Mouse (Mus musculus) mouse embryonic stem cell (cell line): ENCODE data around the gene Dhrs4.

Experiments used
- in situ Hi-C, 2 experiments: fragments of 300-500 bp; cut with MboI; formaldehyde crosslinking; loops; 1 replicate in 1 of 2; 3 replicates in 1 of 2; pipeline ENCODE4 v1.14.3; 2019 to 2020; ENCODE audit warnings: low sequenced_read_pairs in 2 of 2, low pct_unique_long_range_greater_than_20kb in 1 of 2, mixed read lengths in 1 of 2; ENCODE audit not compliant: unreplicated experiment in 1 of 2

Gene Dhrs4

DNA sequence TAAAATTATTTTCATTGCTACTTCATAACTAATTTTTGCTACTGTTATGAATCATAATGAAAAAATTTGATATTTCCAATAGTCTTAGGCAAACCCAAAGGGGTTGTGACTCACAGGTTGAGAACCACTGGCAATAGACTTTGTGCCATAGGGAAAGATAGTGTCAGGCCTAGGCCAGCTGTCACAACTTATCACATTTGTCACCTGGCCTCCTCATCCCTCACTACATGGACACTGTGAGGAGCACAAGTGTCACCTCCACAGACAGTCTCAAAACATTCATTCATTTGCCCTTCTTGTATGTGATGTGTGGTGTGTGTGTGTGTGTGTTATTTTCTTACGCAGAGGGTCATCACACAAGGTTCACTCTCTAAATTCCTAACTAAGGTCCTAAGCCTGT lies 1.1 kb upstream of the Dhrs4 start:
- in situ Hi-C loops: no loop called here

DNA sequence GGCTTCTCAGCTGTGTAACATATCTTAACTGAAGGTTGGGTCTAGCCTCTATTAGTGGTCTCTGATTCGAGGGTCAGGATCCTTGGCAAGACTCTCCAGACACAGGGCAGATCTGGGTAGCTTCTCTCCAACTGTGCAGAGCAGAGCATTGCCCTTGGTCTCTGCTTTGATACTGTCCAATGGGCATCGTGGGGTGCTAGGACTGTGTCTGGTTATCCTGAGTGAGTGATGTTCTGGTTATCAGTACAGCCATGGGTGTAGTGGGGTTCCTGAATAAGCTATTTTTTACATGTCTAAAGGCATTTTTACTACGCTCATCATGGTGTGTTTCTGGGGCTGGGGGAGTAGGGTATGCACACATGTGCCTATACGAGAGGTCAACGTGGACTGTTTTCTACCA lies 729 bp upstream of the Dhrs4 start:
- in situ Hi-C loops: no loop called here

DNA sequence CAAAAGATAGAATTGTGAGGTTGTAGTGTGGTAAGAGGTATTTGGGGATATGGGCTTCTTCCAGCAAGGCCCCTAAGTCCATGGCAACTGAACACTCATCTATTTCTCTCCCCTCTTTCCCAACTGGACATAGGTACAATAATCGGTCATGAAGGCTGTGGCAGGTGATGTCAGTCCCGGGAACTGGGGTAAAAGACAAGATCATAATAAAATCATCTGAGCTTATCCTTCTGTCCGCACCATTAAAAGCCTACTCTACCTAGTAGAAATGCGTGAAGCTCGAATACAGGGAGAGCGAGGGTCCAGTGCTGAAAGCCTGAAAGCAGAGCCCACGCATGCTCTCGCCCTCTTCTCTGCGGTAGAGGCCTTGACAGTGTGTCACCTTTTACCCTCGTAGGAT lies 1.1 kb downstream of the Dhrs4 start:
- in situ Hi-C loops: no loop called here

DNA sequence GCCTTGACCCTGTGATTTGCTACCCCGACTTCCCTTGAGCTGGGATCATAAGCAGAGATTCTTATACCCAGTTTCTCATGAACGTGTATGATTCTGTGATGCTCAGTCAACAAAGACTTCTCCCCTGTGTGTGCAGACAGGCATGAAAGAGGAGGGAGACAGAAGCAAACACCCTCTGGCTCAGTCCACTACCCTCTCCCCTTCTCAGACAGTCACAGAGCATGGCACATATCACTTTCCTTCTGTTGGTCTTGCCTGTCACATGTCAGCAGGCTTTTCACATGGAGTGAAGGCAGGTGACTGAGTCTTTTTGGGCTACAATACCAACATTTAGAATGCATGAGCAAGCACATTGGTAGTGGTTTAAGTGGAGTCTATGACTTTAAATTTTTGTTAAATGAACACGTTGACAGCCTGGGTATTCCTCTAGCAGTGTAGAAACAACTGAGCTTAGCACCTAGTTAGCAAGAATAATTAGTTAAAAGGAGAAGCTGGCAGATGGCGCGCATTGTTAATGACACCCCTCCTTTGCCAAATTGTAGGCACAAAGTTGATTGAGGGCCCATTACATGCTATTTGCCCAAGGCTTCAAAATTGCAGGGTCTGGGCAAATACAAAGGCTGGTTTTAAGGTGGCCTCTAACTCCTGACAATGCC lies 6.0 kb downstream of the Dhrs4 start:
- in situ Hi-C loops: no loop called here

DNA sequence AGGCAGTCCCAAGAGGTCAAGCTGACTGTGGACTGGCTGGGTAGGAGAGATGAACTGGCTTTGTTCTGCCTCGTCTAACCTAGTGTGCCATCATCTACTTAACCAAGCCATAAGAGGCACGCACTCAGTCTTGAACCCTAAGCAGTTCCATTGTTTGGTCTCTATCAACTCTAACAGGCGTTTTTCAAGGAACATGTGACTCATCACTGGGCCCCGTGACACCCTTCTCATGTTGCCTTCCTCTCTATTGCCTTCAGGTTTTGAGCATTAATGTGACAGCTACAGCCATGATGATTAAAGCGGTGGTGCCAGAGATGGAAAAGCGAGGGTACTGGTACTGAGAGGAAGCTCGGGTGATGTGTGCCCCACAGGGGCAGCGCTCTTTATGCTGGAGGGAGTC lies 8.3 kb downstream of the Dhrs4 start:
- in situ Hi-C loops: no loop called here

DNA sequence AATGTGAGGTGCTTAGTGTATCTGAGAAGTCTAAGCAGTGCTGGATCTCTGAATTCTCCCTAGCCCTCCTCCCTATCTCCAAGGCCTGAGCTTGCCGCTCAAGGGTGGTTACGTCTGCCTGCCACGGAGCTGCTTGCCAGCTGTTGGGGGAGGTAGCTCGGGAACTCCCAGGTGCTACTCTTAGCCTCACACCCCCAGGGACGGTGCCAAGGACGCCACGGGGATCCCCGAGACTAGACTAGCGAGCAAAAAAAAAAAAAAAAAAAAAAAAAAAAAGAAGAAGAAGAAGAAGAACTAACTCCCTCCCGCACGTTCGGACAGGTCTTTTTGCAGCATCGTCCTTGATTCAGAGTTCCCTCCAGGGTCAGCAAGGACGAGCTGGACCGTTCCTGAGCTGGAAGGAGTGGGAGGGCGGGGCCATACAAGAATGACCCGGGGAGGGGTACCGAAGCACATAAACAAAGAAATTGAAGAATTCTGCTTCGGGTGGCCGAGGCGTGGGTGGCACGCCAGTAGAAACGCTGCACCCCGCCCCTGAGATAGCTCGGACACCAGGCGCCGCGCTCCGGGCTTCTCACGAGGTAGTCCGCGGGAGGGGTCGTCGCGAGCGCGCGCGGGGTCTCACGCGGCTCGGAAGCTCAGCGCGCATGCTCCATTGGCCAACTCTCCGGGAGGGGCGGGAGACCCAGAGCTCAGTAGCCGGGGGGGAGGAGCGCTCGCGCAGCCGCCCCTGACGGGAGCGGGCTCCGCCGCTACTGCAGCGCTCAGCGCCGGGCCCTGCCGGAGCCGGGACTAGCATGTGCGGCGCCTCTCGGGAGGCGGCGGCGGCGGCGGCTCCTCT lies 12.0 kb downstream of the Dhrs4 start, which contains the start of gene Carmil3:
Carmil3 (plus strand) TSS at position 291 of the 841 bp plus-strand sequence.
- in situ Hi-C loops: no loop called here

DNA sequence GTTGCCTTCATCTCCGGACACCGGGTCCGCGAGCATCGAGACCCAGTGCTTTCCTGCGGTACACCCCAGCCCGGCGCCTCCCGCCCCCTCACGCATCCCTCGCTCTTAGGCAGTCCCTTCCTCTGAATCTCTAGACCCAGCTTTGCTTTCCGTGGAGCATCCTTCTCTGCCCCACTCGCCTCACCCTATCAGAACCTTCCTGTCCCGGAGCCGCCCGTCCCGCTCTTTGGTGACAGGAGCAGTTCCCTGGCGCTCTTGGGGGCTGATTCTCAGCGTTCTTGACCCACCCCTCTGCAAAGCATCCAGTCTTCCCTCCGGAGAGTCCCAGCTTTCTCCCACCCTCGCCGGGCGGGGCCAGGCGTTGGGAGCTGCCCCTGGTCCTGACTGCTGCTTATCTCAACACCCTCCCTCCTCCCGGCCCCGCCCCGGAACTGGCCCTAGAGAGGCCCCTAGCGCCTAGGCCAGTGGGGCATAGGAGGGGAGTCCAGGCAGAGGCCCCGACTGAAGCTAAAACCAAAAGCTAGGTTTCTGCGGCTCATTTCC lies 12.8 kb downstream of the Dhrs4 start:
- in situ Hi-C loops: no loop called here

DNA sequence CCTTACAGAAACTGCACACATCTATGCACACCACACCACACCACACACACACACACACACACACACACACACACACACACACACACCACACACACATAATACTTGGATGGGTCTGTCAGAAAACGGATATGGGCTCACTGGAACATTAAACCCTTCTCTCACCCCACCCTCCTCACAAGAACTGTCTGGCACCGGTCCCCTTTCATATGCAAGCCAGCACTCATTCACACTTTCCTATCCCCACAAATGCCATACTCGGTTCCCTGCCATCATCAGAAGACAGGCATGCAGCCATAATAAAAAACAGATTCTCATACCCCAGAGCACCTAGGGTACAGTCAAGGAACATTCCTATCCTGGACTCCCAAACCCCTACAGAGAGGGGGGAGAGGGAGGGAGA lies 13.5 kb downstream of the Dhrs4 start:
- in situ Hi-C loops: no loop called here

DNA sequence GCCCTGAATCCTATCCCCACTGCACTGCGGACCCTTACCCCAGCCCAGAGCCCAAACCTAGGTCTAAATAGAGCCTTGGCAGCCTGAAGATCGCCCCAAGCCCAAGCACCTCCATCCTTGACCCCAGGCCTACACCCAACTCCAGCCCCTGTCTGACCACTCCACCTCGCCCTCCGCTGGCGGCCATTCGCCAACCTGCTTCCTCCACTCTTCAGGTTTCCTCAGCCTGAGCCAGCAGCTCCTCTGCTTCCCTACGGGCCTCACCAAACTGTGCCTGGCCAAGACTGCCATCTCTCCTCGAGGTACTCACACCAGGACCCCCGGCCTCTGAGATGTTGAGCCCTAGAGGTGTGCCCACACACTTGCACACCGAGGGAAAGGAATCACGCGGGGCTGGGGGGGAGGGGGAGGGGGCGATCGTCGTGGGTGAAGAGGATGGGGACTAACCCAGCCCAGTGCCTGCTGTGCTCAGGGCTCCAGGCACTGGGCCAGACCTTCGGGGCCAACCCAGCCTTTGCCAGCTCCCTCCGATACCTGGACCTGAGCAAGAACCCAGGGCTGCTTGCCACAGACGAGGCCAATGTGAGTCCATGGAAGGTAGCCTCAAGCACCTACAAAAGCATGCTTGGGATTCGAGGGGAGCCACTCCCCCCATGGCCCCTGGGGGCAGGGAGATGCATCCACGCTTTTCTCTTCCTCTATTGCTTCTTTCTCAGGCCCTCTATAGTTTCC lies 17.1 kb downstream of the Dhrs4 start:
- in situ Hi-C loops: no loop called here

DNA sequence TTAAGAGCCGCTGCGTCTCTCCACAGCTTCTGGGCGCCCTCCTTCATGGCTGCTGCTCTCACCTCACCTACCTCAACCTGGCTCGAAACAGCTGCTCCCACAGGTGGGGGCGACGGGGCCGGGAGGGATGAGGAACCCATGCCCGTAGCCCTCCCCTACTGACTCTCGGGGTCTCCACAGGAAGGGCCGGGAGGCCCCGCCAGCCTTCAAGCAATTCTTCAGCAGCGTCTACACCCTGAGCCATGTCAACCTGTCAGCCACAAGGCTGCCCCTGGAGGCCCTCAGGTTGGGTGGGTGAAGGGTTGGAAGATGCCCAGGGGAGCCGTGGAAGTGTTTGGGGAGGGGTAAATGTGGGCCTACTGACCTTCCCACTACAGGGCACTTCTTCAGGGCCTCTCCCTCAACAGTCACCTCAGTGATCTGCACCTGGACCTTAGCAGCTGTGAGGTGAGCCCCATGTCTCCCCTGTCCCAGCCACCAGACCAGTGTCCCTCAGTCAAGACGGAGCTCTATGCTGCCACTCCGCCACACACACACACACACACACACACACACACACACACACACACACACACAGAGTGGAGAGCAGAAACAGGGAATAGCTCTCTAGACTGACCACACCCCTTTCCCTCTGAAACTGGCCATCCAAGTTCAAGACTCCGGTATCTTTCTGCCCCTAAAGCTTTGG lies 18.3 kb downstream of the Dhrs4 start:
- in situ Hi-C loops: no loop called here

DNA sequence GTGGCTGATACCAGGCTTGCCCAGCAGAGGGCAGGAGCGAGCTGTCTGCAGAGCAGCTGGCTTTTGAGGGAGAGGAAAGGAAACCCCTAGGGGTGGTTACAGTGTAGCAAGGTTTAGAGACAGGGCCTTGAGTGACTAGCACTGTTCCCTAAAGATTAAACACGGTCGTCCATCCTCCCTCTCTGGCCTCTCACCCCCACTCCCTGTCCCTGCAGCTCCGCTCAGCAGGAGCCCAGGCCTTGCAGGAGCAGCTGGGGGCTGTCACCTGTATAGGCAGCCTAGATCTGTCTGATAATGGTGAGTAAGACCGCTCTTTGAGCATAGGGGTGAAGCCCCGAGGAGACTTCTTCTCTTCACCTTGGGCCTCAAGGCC lies 18.9 kb downstream of the Dhrs4 start:
- in situ Hi-C loops: no loop called here

DNA sequence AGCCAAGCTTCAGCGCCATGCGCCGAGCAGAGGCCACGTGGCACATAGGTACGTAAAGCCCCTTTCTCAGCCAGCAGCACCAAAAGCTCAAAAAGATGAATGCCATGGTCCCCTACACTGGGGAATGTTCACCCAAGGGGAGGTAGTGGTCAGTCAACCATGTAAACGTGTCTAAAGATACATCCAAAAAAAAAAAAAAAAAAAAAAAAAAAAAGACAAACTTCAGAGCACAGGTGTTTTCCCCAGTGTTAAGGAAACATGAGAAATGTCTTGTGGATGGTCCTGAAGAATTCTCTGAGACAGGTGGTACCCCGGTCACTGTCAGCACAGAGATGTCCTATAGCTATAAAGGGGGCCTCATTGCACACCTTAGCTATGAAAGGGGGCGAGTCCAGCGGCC lies 27.1 kb downstream of the Dhrs4 start:
- in situ Hi-C loops: no loop called here

DNA sequence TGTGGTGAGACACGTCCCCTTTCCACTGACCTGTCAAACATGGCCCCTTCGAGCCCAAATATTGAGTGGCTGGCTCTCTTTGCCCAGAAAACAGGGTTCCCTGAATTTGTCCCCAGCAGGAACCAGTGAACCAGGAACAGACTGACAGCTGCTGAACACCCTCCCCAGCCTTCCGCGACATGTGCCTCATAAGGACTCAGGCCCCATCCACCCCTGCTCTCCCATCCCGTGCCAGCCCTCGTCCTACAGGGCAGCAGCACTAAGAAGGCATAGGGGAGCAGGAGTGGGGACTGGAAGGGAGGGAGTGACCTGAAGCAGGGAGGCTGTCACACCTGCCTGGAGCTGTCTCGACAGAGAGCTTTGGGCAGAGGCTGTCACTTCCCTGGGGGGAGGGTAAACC lies 29.2 kb downstream of the Dhrs4 start:
- in situ Hi-C loops: no loop called here

DNA sequence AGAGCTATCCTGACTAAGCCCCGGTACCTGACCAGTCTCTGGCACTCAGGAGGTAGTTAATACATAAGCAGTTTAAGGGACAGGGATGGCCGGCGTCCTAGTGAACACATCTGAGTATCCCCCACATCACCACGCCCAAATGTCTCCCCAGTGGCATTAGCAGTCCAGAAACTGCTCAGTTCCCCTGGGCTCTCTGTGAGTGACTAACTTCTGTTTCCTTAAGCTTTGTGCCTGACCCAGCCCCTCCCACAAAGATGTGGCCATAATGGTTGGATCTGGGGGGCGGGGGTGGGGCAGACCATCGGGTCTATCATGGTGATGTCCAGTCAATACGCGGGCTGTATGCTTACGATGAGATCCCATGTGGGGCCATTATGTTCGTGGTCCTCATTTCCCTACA lies 31.0 kb downstream of the Dhrs4 start:
- in situ Hi-C loops: no loop called here

DNA sequence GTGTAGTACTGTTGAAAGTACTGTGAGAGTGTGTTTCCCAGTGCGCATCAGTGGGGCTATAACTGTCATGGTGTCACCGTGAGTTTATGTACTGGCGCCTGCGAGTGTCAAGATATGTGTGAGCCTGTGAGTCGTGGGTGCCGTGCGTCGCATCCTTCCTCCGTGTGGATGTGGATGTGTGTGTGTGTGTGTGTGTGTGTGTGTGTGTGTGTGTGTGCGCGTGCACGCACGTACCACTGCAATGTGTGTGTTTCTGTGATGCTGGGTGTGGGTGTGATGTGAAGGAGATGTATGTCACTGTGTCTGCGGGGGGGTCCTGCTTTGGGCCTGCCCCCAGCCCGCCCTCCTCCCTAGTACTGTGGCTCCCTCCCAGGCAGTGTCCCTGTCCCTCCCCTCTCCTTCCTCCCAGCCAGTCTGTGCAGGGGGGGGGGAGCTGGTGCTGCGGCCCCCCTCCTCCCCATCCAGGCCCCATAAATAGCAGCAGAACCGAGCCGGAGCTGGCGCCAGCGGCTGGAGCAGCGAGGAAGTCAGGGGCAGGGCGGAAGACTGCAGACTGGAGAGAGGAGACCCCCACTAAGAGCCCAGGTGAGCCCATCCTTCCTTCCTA lies 31.7 kb downstream of the Dhrs4 start, which contains the start of gene Cpne6:
Cpne6 (plus strand) TSS at position 321 of the 607 bp plus-strand sequence.
- in situ Hi-C loops: no loop called here

DNA sequence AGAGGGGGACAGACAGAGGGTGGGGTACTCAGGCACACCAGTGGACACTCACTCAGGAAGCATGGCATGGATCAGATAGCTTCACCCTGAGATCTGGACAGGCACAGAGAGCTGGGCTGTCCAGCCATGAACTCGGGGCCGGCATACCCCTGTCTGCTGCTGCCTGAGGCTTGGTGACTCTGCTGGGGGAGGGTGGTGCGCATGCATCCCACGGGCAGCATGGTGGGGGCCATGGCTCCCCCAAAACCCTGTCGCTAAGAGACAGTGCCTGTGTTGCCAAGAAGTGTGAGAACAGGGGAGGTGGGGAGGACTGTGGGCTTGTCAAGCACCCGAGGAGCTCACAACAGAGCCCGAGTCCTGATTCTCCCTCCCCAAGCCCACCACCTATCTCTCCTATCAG lies 32.5 kb downstream of the Dhrs4 start:
- in situ Hi-C loops: no loop called here

DNA sequence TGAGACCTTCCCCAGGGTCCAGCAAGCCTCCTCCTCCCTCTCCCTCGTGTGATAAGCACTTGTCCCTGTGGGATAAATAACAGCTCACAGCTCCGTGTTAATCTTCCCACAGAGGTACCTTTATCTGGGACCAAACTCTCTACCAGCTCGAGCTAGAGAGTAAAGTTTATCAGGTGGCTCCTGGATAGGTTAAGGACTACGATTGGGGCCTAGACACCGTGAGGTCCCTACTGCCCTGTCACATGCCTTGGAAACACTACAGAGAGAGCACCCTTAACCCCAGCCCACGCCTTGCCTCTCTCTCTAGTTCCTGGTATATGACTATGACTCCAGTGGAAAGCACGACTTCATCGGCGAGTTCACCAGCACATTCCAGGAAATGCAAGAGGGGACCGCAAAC lies 35.4 kb downstream of the Dhrs4 start:
- in situ Hi-C loops: no loop called here

DNA sequence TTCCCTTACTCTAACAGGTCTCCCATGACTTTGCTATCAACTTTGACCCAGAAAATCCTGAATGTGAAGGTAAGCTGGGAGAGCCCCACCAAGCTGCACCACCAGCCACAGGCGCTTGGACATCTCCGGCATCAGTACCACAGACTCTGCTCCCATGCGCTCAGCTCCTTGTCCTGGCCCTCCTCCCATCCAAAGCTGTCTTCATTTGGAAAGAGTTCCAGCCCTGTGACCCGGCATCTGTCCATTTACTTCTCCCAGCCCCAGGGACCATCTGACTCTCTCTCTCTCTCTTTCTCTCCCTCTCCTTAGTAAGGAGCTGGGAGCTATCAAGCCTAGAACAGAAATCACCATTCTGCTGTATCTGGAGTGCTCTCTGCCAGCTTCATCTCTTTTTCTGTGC lies 37.3 kb downstream of the Dhrs4 start:
- in situ Hi-C loops: no loop called here
